Mouse (Mus musculus) stomach, embryonic 15.5 days (tissue): Measurements from ENCODE around the gene Sox15. TPM values are rescaled to one million over a fixed set of nuclear protein-coding genes. Genes with fewer than 3 reads are reported as not detected.
"Not testable (repeated sequence)": the region's sequence is repeated elsewhere in the genome, so short reads cannot be mapped to it uniquely, and the experiment has no call there.

ENCODE experiments used
- ATAC-seq: fragments of 200-750 bp; cut with Nextera tagmentation; 2 replicates; pipeline ENCODE4 v1.8.0; 2017; ENCODE audit warnings: low read depth, moderate number of reproducible peaks, moderate TSS enrichment; ENCODE audit not compliant: insufficient read depth, low FRiP score
- H3K27ac ChIP-seq: fragments of 300-500 bp; sonication (generic); 2 replicates; pipeline ENCODE4 v1.5.1; 2015; ENCODE audit warnings: mild to moderate bottlenecking, inconsistent platforms
- H3K27me3 ChIP-seq: fragments of 300-500 bp; sonication (generic); replicated peaks from 2 replicates; pipeline ENCODE4 v1.6.1; 2015; ENCODE audit warnings: inconsistent platforms
- H3K36me3 ChIP-seq: fragments of 300-500 bp; sonication (generic); 2 replicates; pipeline ENCODE4 v1.6.1; 2015; ENCODE audit warnings: inconsistent platforms
- H3K4me1 ChIP-seq: fragments of 300-500 bp; sonication (generic); 2 replicates; pipeline ENCODE4 v1.6.1; 2015; ENCODE audit warnings: inconsistent platforms
- H3K4me2 ChIP-seq: fragments of 300-500 bp; sonication (generic); 2 replicates; pipeline ENCODE4 v1.6.1; 2015; ENCODE audit warnings: mild to moderate bottlenecking, inconsistent platforms
- H3K4me3 ChIP-seq: fragments of 300-500 bp; sonication (generic); replicated peaks from 2 replicates; pipeline ENCODE4 v1.5.1; 2015; ENCODE audit warnings: inconsistent platforms
- H3K9ac ChIP-seq: fragments of 300-500 bp; sonication (generic); 2 replicates; pipeline ENCODE4 v1.6.1; 2015; ENCODE audit warnings: inconsistent platforms
- H3K9me3 ChIP-seq: fragments of 300-500 bp; sonication (generic); 2 replicates; pipeline ENCODE4 v1.6.1; 2016; ENCODE audit warnings: inconsistent platforms
- WGBS: fragments of 180-500 bp; shearing (Covaris S2); methylation state at CpG from one replicate; pipeline ENCODE4 v1.1.7; 2015; 5-methylcytosine and 5-hydroxymethylcytosine counted together
- microRNA counts: library from miRNA; unstranded; fragments of <30 nt; microRNA quantifications from one replicate; lab custom pipeline; 2016
- microRNA-seq: library from miRNA; unstranded; fragments of <30 nt; microRNA quantifications from one replicate; pipeline ENCODE4, GENCODE M21; 2016
- polyA plus RNA-seq: library from polyadenylated mRNA; unstranded; fragments of >200 nt; fragmentation: Nextera tagmentation; extraction: Ambion mirVana; gene quantifications from 2 replicates; pipeline ENCODE4 v1.2.1, GENCODE M21; 2015

The Sox15 gene
- polyA plus RNA-seq, 1 experiment from 2014 or later = 6.0 TPM

DNA sequence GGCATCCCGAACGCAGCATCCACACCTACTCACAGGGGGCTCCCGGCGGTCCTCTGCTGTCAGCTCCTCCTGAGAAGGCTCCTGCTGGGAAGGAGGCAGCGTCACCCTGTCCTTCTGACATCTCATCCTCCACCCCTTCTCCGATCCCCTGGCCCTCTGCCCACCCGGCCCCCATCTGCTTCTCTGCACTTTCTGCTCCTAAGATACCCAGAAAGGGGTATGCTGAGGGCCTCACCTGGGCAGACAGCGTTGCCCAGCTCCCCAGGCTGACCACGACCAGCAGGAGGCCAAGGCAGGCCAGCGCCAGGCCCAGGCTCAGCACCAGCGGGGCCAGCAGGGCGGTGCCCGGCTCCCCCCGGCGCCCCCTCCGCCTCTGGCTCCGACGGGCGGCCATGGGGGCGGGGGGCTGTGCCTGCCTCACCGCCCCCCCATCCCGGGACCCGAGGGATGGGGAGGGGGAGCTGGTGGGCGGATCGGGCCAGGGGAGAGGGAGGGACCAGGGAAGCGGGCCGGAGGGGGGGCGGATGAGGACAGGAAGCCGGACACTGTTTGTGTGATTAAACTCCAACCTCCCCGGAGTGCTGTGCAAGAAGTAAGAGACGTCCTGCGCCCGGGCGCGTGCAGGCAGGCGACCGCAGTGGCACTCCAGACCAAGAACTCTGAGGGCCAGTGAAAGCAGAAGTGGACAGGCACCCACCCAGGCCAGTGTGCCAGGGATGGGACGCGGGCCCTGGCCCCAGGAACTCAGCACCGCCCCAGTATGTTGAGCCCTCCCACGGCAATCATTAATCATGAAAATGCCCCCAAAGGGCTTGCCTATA, 40.5 kb downstream of the Sox15 start, which contains the start of the genes Tnfsf12 and Tnfsfm13:
Gene Tnfsf12, minus strand, starts transcription at position 489 of the 821 bp plus-strand sequence.
Gene Tnfsfm13, minus strand, starts transcription at position 738 of the 821 bp plus-strand sequence.
- Histone ChIP-seq H3K27ac (peak within 1 kb of the TSS; percentile 74), H3K4me2 (peak within 1 kb of the TSS; percentile 92), H3K9me3 (no peaks in the 10 kb centered on the region), H3K4me3 (peak within 1 kb of the TSS; percentile 64), H3K36me3 (no peaks in the 10 kb centered on the region), H3K27me3 (no peaks in the 10 kb centered on the region), H3K4me1 (peaks cover 10% of the 10 kb centered on the region; the same call in 1 of the 2 replicates), H3K9ac (peak within 1 kb of the TSS; percentile 58)
- peak; percentile 69 for ATAC-seq
- 3% methylated on average over 35 of the region's 41 CpGs for WGBS

DNA sequence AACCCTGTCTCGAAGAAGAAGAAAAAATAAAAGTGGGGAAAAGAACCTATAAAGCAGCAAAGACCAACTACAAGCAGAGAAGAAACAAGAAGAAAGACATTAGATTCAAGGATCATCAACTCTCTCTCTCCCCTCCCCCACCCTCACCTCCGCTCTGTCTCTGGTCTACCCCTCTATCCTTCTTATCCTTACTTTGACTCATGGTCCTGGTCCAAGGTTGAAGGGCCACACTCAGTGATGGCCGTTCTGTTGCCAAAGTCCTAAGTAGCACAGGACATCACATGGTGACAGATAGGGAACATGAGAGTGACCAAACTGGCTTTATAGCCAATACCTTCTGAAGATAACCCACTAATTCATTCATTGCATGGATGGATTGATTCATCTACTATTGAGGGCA, 42.3 kb downstream of the Sox15 start:
- Histone ChIP-seq H3K27me3 (no peaks in the 10 kb centered on the region), H3K9ac (no peak overlapping the region), H3K36me3 (no peaks in the 10 kb centered on the region), H3K9me3 (no peaks in the 10 kb centered on the region), H3K4me1 (peaks cover 10% of the 10 kb centered on the region; the same call in 1 of the 2 replicates), H3K4me3 (no peak overlapping the region), H3K4me2 (no peak overlapping the region), H3K27ac (no peak overlapping the region)
- WGBS = 89% methylated on average over 3 of the region's 3 CpGs
- ATAC-seq = no peak

DNA sequence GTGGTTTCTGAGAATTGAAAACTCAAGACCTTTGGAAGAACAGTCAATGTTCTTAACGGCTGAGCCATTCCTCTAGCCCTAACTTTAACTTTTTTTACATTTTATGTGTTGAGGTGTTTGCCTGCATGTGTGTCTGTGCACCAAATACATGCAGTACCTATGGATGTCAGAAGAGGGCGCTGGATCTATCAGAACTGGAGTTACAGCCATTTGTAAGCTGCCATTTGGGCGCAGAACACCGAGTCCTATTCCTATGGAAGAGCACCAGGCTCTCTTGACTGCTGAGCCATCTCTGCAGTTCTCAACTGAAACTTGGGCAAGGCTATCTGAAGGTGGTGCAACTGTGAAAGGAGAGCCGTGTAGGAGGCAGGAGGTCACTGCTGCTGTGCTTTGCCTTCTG, 43.5 kb downstream of the Sox15 start:
- H3K9ac ChIP-seq = no peak overlapping the region
- H3K4me2 ChIP-seq = no peak overlapping the region
- H3K4me3 ChIP-seq = no peak overlapping the region
- H3K36me3 ChIP-seq = no peaks in the 10 kb centered on the region
- no peak overlapping the region for H3K27ac ChIP-seq
- no peak for ATAC-seq
- 73% methylated on average over 5 of the region's 5 CpGs for WGBS
- no peaks in the 10 kb centered on the region for H3K9me3 ChIP-seq
- no peaks in the 10 kb centered on the region for H3K27me3 ChIP-seq
- peaks cover 10% of the 10 kb centered on the region; the same call in 1 of the 2 replicates for H3K4me1 ChIP-seq

DNA sequence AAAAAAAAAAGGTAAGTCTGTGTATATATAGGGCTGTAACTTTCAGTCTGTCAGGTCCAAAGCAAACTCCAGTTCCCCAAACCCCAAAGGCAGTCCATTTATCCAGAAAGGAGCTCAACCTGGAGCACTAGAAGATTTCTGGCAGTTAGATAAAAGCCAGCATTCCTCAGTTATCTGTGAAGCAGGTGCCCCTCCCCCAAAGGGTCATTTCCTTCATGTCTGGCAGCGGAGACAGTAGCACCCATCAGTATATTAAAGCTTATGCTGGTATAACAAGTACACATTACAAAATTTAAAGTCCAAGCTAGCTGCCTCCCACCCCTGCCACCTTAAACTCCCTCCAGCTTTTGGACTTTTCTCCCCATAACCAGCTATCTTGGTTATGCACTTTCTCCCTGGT, 44.5 kb downstream of the Sox15 start:
- Histone ChIP-seq H3K36me3 (no peaks in the 10 kb centered on the region), H3K4me2 (no peak overlapping the region), H3K4me3 (no peak overlapping the region), H3K27ac (no peak overlapping the region), H3K27me3 (no peaks in the 10 kb centered on the region), H3K9me3 (no peaks in the 10 kb centered on the region), H3K9ac (no peak overlapping the region), H3K4me1 (peaks cover 10% of the 10 kb centered on the region; the same call in 1 of the 2 replicates)
- ATAC-seq = no peak
- 33% methylated on average over 1 of the region's 1 CpGs for WGBS

DNA sequence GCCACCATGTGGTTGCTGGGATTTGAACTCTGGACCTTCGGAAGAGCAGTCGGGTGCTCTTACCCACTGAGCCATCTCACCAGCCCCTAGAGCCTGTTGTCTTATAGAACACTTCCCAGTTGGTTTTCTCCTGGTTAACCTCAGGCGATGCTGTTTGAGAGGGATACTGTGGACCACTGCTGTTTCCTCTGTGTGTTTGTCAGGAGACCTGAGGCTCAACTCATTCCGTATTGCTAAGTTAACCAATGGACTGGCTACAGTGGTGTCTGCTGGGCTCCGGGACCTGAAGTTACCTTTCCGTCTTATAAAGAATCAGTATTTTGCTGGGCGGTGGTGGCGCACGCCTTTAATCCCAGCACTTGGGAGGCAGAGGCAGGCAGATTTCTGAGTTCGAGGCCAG, 47.8 kb downstream of the Sox15 start:
- H3K9ac ChIP-seq, H3K4me1 ChIP-seq, ATAC-seq, H3K4me3 ChIP-seq, H3K4me2 ChIP-seq, H3K27ac ChIP-seq, H3K9me3 ChIP-seq, H3K27me3 ChIP-seq, H3K36me3 ChIP-seq: not testable (repeated sequence)
- 89% methylated on average over 10 of the region's 10 CpGs for WGBS

DNA sequence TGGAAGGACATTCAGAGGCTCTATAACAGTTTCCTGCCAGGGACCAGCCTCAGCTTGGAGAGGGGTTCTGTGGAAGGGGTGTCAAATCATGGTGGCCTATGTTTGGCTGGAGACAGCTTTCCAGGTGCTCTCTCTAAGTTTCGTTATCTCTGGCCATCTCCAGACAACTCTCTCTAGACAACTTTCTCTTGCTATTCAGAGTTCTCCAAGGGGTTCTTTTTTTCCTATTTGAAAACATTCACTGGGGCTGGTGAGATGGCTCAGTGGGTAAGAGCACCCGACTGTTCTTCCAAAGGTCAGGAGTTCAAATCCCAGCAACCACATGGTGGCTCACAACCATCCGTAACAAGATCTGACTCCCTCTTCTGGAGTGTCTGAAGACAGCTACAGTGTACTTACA, 48.3 kb downstream of the Sox15 start:
- not testable (repeated sequence) for ATAC-seq, H3K4me3 ChIP-seq, H3K4me1 ChIP-seq, H3K27me3 ChIP-seq, H3K36me3 ChIP-seq, H3K9me3 ChIP-seq, H3K4me2 ChIP-seq, H3K27ac ChIP-seq, H3K9ac ChIP-seq
- 66% methylated on average over 3 of the region's 3 CpGs for WGBS

DNA sequence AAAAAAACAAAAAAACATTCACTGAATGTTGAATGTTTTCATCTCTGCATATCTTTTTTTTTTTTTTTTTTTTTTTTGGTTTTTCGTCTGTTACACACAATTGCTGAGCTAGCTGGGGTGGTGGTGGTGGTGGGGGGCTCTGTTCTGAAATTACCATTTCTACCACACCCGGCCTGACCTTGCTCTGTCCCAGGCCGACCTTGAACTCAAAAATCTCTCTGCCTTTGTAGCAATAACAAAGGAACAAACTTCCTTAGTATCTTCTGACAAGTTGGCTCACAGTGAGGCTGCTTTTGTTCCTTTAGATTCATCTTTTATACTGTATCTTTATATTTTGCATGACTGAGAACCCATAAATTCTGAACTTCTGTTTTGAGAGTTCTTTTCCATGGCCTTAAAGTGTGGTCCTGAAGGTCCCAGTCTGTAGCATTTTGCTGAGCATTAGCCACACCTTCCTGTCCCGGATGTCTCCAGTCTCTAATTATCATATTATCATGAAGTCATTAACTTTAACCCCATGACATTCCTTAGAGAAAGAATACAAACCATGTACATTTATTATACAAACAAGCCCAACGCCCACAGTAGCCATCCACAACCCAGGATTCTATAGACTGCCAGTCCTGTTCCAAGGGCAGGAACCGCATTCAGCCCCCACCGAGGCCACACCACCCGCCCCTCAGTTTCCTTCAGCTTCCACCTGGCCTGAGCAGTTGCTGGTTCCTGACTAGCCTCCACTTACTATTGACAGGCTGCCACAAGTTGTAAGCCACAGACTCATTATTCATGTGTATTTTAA, 48.9 kb downstream of the Sox15 start:
- H3K9ac ChIP-seq = no peak overlapping the region
- 60% methylated on average over 8 of the region's 8 CpGs for WGBS
- no peaks in the 10 kb centered on the region for H3K36me3 ChIP-seq
- H3K27ac ChIP-seq = no peak overlapping the region
- no peaks in the 10 kb centered on the region for H3K9me3 ChIP-seq
- H3K4me1 ChIP-seq = no peaks in the 10 kb centered on the region
- no peak overlapping the region for H3K4me3 ChIP-seq
- ATAC-seq = no peak
- H3K4me2 ChIP-seq = no peak overlapping the region
- H3K27me3 ChIP-seq = no peaks in the 10 kb centered on the region

DNA sequence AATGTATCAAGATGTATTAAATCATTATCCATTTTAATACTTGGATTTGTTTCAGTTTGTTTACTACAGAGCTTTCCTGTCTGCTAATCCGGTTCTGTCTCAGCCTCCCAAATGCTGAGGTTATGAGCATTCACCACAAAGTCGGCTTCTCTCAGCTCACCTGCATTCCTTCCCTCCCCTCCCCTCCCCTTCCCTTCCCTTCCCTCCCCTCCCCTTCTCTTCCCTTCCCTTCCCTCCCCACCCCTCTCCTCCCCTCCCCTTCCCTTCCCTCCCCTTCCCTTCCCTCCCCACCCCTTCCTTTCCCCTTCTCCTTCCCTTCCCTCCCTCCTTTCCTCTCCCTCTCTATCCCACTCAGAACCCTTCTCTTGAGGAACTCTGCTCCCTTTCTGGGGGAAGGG, 49.5 kb downstream of the Sox15 start:
- no peaks in the 10 kb centered on the region for H3K36me3 ChIP-seq
- H3K9ac ChIP-seq = no peak overlapping the region
- no peak overlapping the region for H3K4me3 ChIP-seq
- H3K9me3 ChIP-seq = no peaks in the 10 kb centered on the region
- ATAC-seq = no peak
- WGBS = 21% methylated on average over 2 of the region's 2 CpGs
- no peaks in the 10 kb centered on the region for H3K27me3 ChIP-seq
- H3K4me2 ChIP-seq = no peak overlapping the region
- H3K4me1 ChIP-seq = no peaks in the 10 kb centered on the region
- H3K27ac ChIP-seq = no peak overlapping the region

MicroRNAs encoded within 50 kb of the gene (microRNA counts, 519-probe panel; counts per million panel counts)
- not detected for microRNA mmu-miR-1934 (lab: Ali Mortazavi, UCI)
- microRNA mmu-miR-467f (lab: Ali Mortazavi, UCI) = 2,974 counts per million, percentile 75 among the panel's probes with 10 or more counts

Small RNA genes within 50 kb of the gene (microRNA-seq; reads per million reads assigned to microRNA genes)
- 3.1 reads per million, percentile 12 among the genes with 10 or more reads in this experiment for gene Mir1934
- not detected for gene Mir467f

Other genes starting within 250 kb of the Sox15 start
- 25.4 and 26.5 TPM in 2 replicates for gene Kdm6b, start 241.6 kb upstream of the Sox15 start, polyA plus RNA-seq
- 0.81 and 1.1 TPM in 2 replicates for gene Dnah2, start 106.2 kb upstream of the Sox15 start, polyA plus RNA-seq
- 10.4 and 12.6 TPM in 2 replicates for gene Efnb3, start 95.1 kb upstream of the Sox15 start, polyA plus RNA-seq
- 21.6 and 24.5 TPM in 2 replicates for gene Wrap53, start 75.1 kb upstream of the Sox15 start, polyA plus RNA-seq
- 122 and 130 TPM in 2 replicates for gene Trp53, start 75.0 kb upstream of the Sox15 start, polyA plus RNA-seq
- gene Atp1b2, start 49.4 kb upstream of the Sox15 start, polyA plus RNA-seq = 7.5 and 7.7 TPM in 2 replicates
- gene Shbg, start 37.4 kb upstream of the Sox15 start, polyA plus RNA-seq = 0.99 and 2.1 TPM in 2 replicates
- gene Sat2, start 33.3 kb upstream of the Sox15 start, polyA plus RNA-seq = 14.4 and 17.8 TPM in 2 replicates
- gene Fxr2, start 22.3 kb upstream of the Sox15 start, polyA plus RNA-seq = 21.0 and 27.0 TPM in 2 replicates
- 58.7 and 66.1 TPM in 2 replicates for gene Mpdu1, start 7.3 kb downstream of the Sox15 start, polyA plus RNA-seq
- 15.5 and 16.3 TPM in 2 replicates for gene Cd68, start 10.8 kb downstream of the Sox15 start, polyA plus RNA-seq
- gene Eif4a1, start 17.1 kb downstream of the Sox15 start, polyA plus RNA-seq = 442 and 514 TPM in 2 replicates
- 69.1 and 74.5 TPM in 2 replicates for gene Senp3, start 26.8 kb downstream of the Sox15 start, polyA plus RNA-seq
- gene Tnfsf13, start 30.5 kb downstream of the Sox15 start, polyA plus RNA-seq = 0.31 and 0.61 TPM in 2 replicates
- 8.0 and 8.9 TPM in 2 replicates for gene Tnfsf12, start 40.5 kb downstream of the Sox15 start, polyA plus RNA-seq
- gene Tnfsfm13, start 40.8 kb downstream of the Sox15 start, polyA plus RNA-seq = 3.3 and 3.5 TPM in 2 replicates
- gene Polr2a, start 103.3 kb downstream of the Sox15 start, polyA plus RNA-seq = 21.0 and 25.8 TPM in 2 replicates
- gene Slc35g3, start 106.7 kb downstream of the Sox15 start, polyA plus RNA-seq = 0.12 TPM in 1 of 2 replicates, not detected in the other
- 2.7 and 3.0 TPM in 2 replicates for gene Zbtb4, start 110.6 kb downstream of the Sox15 start, polyA plus RNA-seq
- gene Chrnb1, start 140.6 kb downstream of the Sox15 start, polyA plus RNA-seq = 5.1 and 6.0 TPM in 2 replicates
- 2.2 and 2.4 TPM in 2 replicates for gene Fgf11, start 146.5 kb downstream of the Sox15 start, polyA plus RNA-seq
- gene Tmem102, start 150.3 kb downstream of the Sox15 start, polyA plus RNA-seq = 19.9 and 20.4 TPM in 2 replicates
- gene Gm39566, start 160.0 kb downstream of the Sox15 start, polyA plus RNA-seq = not detected in 2 replicates
- not detected in 2 replicates for gene Spem2, start 163.2 kb downstream of the Sox15 start, polyA plus RNA-seq
- not detected in 2 replicates for gene Spem1, start 166.9 kb downstream of the Sox15 start, polyA plus RNA-seq
- gene Nlgn2, start 182.5 kb downstream of the Sox15 start, polyA plus RNA-seq = 6.3 and 7.4 TPM in 2 replicates
- 400 and 416 TPM in 2 replicates for gene Tmem256, start 183.2 kb downstream of the Sox15 start, polyA plus RNA-seq
- gene Plscr3, start 191.1 kb downstream of the Sox15 start, polyA plus RNA-seq = 80.8 and 81.3 TPM in 2 replicates
- gene Tnk1, start 203.4 kb downstream of the Sox15 start, polyA plus RNA-seq = 12.9 and 15.4 TPM in 2 replicates
- not detected in 2 replicates for gene Tmem95, start 222.7 kb downstream of the Sox15 start, polyA plus RNA-seq
- gene Kctd11, start 226.1 kb downstream of the Sox15 start, polyA plus RNA-seq = 7.8 and 9.2 TPM in 2 replicates
- 5.0 and 6.1 TPM in 2 replicates for gene Acap1, start 240.2 kb downstream of the Sox15 start, polyA plus RNA-seq
- gene 2810408A11Rik, start 245.7 kb downstream of the Sox15 start, polyA plus RNA-seq = 7.5 and 10.4 TPM in 2 replicates
- 7.2 and 8.0 TPM in 2 replicates for gene Neurl4, start 245.8 kb downstream of the Sox15 start, polyA plus RNA-seq